Mouse (Mus musculus) adrenal gland, postnatal 25 days (tissue): ENCODE measurements around the gene Pomc. TPM values are rescaled to one million over a fixed set of nuclear protein-coding genes. Genes with fewer than 3 reads are reported as not detected.
A peak's percentile ranks its signal among the peaks of the same experiment; 100 is the strongest.
"Not testable (repeated sequence)": the region's sequence is repeated elsewhere in the genome, so short reads cannot be mapped to it uniquely, and the experiment has no call there.

Experiments used
- DNase-seq: peaks from one replicate; pipeline ENCODE4 v3.0.0; 2021; ENCODE audit warnings: mixed read lengths
- total RNA-seq: library from RNA; stranded (reverse); gene quantifications from 2 replicates; pipeline ENCODE4 v1.2.3, GENCODE M21; 2021

Pomc gene
- total RNA-seq, 1 experiment from 2014 or later: 1.3 TPM

GRCm38 (mm10) chr12:3968380-3968779, 13.6 kb downstream of the Pomc start:
- no peak for DNase-seq

GRCm38 (mm10) chr12:3973169-3973568, 18.4 kb downstream of the Pomc start:
- not testable (repeated sequence) for DNase-seq

- no peak for DNase-seq
Measured at GRCm38 (mm10) chr12:3980991-3981349, 26.2 kb downstream of the Pomc start.

- DNase-seq: peak; percentile 75
Measured at GRCm38 (mm10) chr12:3981350-3982131, 26.8 kb downstream of the Pomc start.

- peak; percentile 68 for DNase-seq
Measured at GRCm38 (mm10) chr12:3982257-3982656, 27.5 kb downstream of the Pomc start.

- peak; percentile 70 for DNase-seq
Measured at GRCm38 (mm10) chr12:3983736-3984135, 29.0 kb downstream of the Pomc start.

- no peak for DNase-seq
Measured at GRCm38 (mm10) chr12:3984446-3984845, 29.7 kb downstream of the Pomc start.

- no peak for DNase-seq
Measured at GRCm38 (mm10) chr12:3989943-3990342, 35.2 kb downstream of the Pomc start.

GRCm38 (mm10) chr12:3991047-3991446, 36.3 kb downstream of the Pomc start:
- DNase-seq: no peak

- no peak for DNase-seq
Measured at GRCm38 (mm10) chr12:3996749-3997148, 42.0 kb downstream of the Pomc start.

- DNase-seq: no peak
Measured at GRCm38 (mm10) chr12:4000406-4000805, 45.7 kb downstream of the Pomc start.

GRCm38 (mm10) chr12:4004648-4005047, 49.9 kb downstream of the Pomc start:
- DNase-seq: no peak

- no peak for DNase-seq
Measured at GRCm38 (mm10) chr12:4006079-4006478, 51.3 kb downstream of the Pomc start.

- DNase-seq: peak; percentile 42
Measured at GRCm38 (mm10) chr12:4007181-4007580, 52.4 kb downstream of the Pomc start.

GRCm38 (mm10) chr12:4007766-4008165, 53.0 kb downstream of the Pomc start:
- DNase-seq: no peak

GRCm38 (mm10) chr12:4008731-4009130, 54.0 kb downstream of the Pomc start:
- DNase-seq: no peak

Other genes starting within 250 kb of the Pomc start
- gene Dnmt3a, start 148.9 kb upstream of the Pomc start, total RNA-seq: 62.9 and 86.0 TPM in 2 replicates
- gene Efr3b, start 84.0 kb downstream of the Pomc start, total RNA-seq: 2.7 and 3.0 TPM in 2 replicates
- 4.1 and 4.7 TPM in 2 replicates for gene Dnajc27, start 127.6 kb downstream of the Pomc start, total RNA-seq
- gene Adcy3, start 178.2 kb downstream of the Pomc start, total RNA-seq: 28.3 and 39.5 TPM in 2 replicates